Mouse (Mus musculus) liver, embryonic 14.5 days (tissue): ENCODE measurements around the gene Mical2. TPM values are rescaled to one million over a fixed set of nuclear protein-coding genes. Genes with fewer than 3 reads are reported as not detected.

Source experiments
- ATAC-seq: fragments of 200-750 bp; cut with Nextera tagmentation; 2 replicates; pipeline ENCODE4 v1.8.0; 2017; ENCODE audit warnings: moderate number of reproducible peaks, mild to moderate bottlenecking, moderate library complexity; ENCODE audit not compliant: insufficient read depth
- DNase-seq, 3 experiments: peaks; one replicate each; pipeline ENCODE4 v3.0.0-alpha.2; 2012 to 2013; ENCODE audit warnings: low read depth in 3 of 3, low spot score in 3 of 3
- H3K27ac ChIP-seq: fragments of 300-500 bp; sonication (generic); 2 replicates; pipeline ENCODE4 v1.5.1; 2014; ENCODE audit warnings: moderate library complexity, mild to moderate bottlenecking, control low read depth, inconsistent platforms
- H3K27me3 ChIP-seq: fragments of 300-500 bp; sonication (generic); 2 replicates; pipeline ENCODE4 v1.6.1; 2014; ENCODE audit warnings: mild to moderate bottlenecking, low read length, moderate library complexity; ENCODE audit not compliant: control insufficient read depth, insufficient read depth
- H3K36me3 ChIP-seq: fragments of 300-500 bp; sonication (generic); replicated peaks from 2 replicates; pipeline ENCODE4 v1.6.1; 2014; ENCODE audit warnings: low read depth; ENCODE audit not compliant: control insufficient read depth, insufficient read depth
- H3K4me1 ChIP-seq, 2 experiments: fragments of 200-500 bp in 1 of 2; fragments of 300-500 bp in 1 of 2; sonication (generic) in 1 of 2; replicated peaks; 2 replicates each; pipeline ENCODE4 v1.6.1; 2012 to 2014; ENCODE audit warnings: antibody characterized with exemption in 1 of 2, inconsistent platforms in 1 of 2, low read length in 1 of 2; ENCODE audit not compliant: control insufficient read depth in 2 of 2, insufficient read depth in 2 of 2
- H3K4me2 ChIP-seq: fragments of 300-500 bp; sonication (generic); 2 replicates; pipeline ENCODE4 v1.6.1; 2014; ENCODE audit warnings: low read depth, mild to moderate bottlenecking, control low read depth, moderate library complexity
- H3K4me3 ChIP-seq, 2 experiments: fragments of 200-500 bp in 1 of 2; fragments of 300-500 bp in 1 of 2; sonication (generic) in 1 of 2; 2 replicates each; pipeline ENCODE4 v1.5.1; 2012 to 2014; ENCODE audit warnings: low read depth in 2 of 2, low read length in 2 of 2, mild to moderate bottlenecking in 2 of 2, control low read depth in 1 of 2, inconsistent platforms in 1 of 2, moderate library complexity in 1 of 2; ENCODE audit not compliant: insufficient read depth in 1 of 2
- H3K9ac ChIP-seq: fragments of 300-500 bp; sonication (generic); replicated peaks from 2 replicates; pipeline ENCODE4 v1.6.1; 2014; ENCODE audit warnings: mild to moderate bottlenecking, control low read depth, moderate library complexity
- H3K9me3 ChIP-seq: fragments of 300-500 bp; sonication (generic); 2 replicates; pipeline ENCODE4 v1.6.1; 2016; ENCODE audit warnings: low read length, mixed read lengths; ENCODE audit not compliant: control insufficient read depth
- CTCF ChIP-seq: IDR thresholded peaks from 2 replicates; pipeline ENCODE4 v1.5.1; 2016; ENCODE audit warnings: antibody characterized with exemption, low read depth, control low read depth
- EP300 ChIP-seq: IDR thresholded peaks from 2 replicates; pipeline ENCODE4 v1.6.1; 2016; ENCODE audit warnings: antibody characterized with exemption, low read depth
- WGBS: fragments of 180-500 bp; shearing (Covaris S2); extraction: QIAGEN DNeasy Blood & Tissue Kit; methylation state at CpG from one replicate; pipeline ENCODE4 v1.1.7; 2014; ENCODE audit not compliant: insufficient replicate concordance; 5-methylcytosine and 5-hydroxymethylcytosine counted together
- polyA plus RNA-seq, 2 experiments: library from polyadenylated mRNA; depleted of rRNA in 1 of 2; stranded (reverse) in 1 of 2; unstranded in 1 of 2; fragments of >200 nt; fragmentation: Nextera tagmentation in 1 of 2; extraction: Ambion mirVana in 1 of 2; gene quantifications; 2 replicates each; pipeline versions ENCODE4 v1.2.1 to v1.2.3; 2012 to 2014

Gene Mical2
- polyA plus RNA-seq, 2 experiments, result 1.2 to 1.4 TPM

GRCm38 (mm10) chr7:112457920-112458319, 232.3 kb downstream of the Mical2 start:
- no peaks in the 10 kb centered on the region for H3K27me3 ChIP-seq
- no peaks in the 10 kb centered on the region for H3K4me1 ChIP-seq
- H3K9me3 ChIP-seq, result no peaks in the 10 kb centered on the region
- H3K4me3 ChIP-seq, result no peak overlapping the region
- no peak for DNase-seq
- no peaks in the 10 kb centered on the region for H3K36me3 ChIP-seq
- H3K9ac ChIP-seq, result no peak overlapping the region
- 46% methylated on average over 4 of the region's 4 CpGs for WGBS
- H3K27ac ChIP-seq, result no peak overlapping the region
- ATAC-seq, result no peak
- TF ChIP-seq EP300 (no peak), CTCF (no peak)
- H3K4me2 ChIP-seq, result no peak overlapping the region

DNA sequence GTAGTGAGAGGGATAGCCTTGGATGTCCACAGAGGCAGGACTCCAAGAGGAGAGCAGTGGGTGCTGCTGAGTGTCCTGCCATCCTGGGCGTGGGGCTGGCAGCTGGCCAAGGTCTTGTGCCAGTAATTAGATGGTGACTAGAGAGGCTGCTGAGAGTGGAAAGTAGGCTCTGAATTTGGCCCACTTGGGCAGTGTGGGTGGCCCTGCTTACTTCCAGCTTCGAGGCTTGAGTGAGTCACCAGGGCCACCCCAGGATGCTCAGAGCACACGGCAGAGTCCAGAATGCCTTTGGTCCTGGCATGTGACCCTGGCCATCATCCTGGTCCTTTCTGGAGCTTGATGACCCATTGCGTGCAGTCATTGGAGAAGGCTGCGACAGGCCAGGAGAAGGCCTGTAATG, 232.8 kb downstream of the Mical2 start:
- WGBS, result 63% methylated on average over 5 of the region's 5 CpGs
- Histone ChIP-seq H3K36me3 (no peaks in the 10 kb centered on the region), H3K4me1 (no peaks in the 10 kb centered on the region), H3K27ac (no peak overlapping the region), H3K27me3 (no peaks in the 10 kb centered on the region), H3K9me3 (no peaks in the 10 kb centered on the region), H3K9ac (no peak overlapping the region), H3K4me3 (no peak overlapping the region), H3K4me2 (no peak overlapping the region)
- DNase-seq, result no peak
- no peak for ATAC-seq
- TF ChIP-seq EP300, result no peak
- no peak for TF ChIP-seq CTCF

Other genes with a start within 250 kb of the Mical2 start
- gene Usp47, start 202.4 kb upstream of the Mical2 start, polyA plus RNA-seq (2012; rRNA removed), result 6.6 and 11.4 TPM in 2 replicates
- 20.3 and 20.9 TPM in 2 replicates for gene Usp47, start 202.4 kb upstream of the Mical2 start, polyA plus RNA-seq (2014; fragmentation: Nextera tagmentation; extraction: Ambion mirVana)
- 1.1 and 1.5 TPM in 2 replicates for gene Dkk3, start 66.8 kb upstream of the Mical2 start, polyA plus RNA-seq (2012; rRNA removed)
- gene Dkk3, start 66.8 kb upstream of the Mical2 start, polyA plus RNA-seq (2014; fragmentation: Nextera tagmentation; extraction: Ambion mirVana), result 2.3 and 2.4 TPM in 2 replicates
- gene Parva, start 201.6 kb downstream of the Mical2 start, polyA plus RNA-seq (2012; rRNA removed), result 3.2 and 3.6 TPM in 2 replicates
- 4.7 and 5.3 TPM in 2 replicates for gene Parva, start 201.6 kb downstream of the Mical2 start, polyA plus RNA-seq (2014; fragmentation: Nextera tagmentation; extraction: Ambion mirVana)